Mouse (Mus musculus) spleen, adult 12 weeks (tissue): Measurements from ENCODE around the gene Itga10.
"Not testable (repeated sequence)": the region's sequence is repeated elsewhere in the genome, so short reads cannot be mapped to it uniquely, and the experiment has no call there.

Source experiments
- DNase-seq: peaks from one replicate; pipeline ENCODE4 v3.0.0; 2022; ENCODE audit warnings: low spot score

Gene Itga10

DNA sequence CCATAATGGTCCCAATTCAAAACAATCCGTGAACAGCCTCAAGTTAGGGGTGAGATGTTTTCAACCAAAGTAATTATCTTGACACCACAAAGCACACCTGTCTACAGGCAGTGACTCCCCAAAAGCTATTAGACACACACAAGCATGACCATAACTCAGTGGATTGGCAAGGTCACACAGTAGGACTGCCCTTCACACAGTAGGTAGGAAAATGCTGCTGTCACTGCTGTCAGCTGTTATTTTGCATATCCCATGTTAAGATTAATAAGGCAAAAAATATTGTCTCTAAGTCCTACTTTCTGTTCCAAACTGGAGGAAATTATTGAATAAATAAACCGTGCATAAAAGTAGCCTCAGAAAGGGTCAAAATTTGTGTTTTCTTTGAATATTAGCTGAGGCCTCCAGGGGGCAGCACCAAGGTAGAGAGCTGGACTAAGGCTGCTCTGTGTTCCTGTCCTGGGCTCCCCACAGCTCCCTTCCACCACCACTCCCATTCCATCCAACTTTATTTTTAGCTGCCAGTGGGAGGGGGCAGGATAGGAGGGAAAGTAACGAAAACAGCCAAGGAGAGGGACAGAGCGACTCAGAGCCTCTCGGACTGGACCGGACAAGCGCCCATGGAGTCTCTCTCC is at the start of gene Itga10:
TSS of gene Itga10 (plus strand) at position 567 of the 632 bp plus-strand sequence.
- DNase-seq = no peak

- DNase-seq = no peak
These were observed 49.7 kb upstream of the Itga10 start for GRCm38 (mm10) chr3:96595661-96596060.

DNA sequence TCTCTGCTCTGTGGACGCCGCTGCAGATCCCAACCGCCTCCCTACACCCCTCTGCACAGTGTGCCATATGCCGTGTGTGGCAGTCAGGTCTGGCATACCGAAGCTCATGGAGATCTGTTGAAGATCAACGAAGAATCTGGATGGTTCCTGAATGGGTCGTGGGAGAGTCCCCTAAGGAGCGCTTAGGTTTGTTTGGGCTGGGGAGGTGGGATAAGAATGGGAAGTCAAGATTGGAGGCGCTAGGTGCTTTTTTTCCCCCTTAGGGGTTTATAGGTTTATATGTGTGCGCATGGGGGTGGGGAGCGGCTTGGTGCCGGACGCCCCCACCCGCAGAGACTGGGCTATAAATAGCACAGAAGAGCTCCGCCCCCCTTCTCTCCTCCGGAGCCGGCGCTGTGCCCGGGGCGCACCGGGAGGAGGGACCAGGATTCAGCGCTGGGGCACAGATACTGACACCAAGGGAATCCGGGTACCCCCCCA is 49.1 kb upstream of the Itga10 start, which contains the start of gene Ankrd34a:
TSS of gene Ankrd34a (plus strand) at position 409 of the 480 bp plus-strand sequence.
- no peak for DNase-seq

- no peak for DNase-seq
These were observed 48.5 kb upstream of the Itga10 start for GRCm38 (mm10) chr3:96596855-96597254.

- no peak for DNase-seq
These were observed 47.9 kb upstream of the Itga10 start for GRCm38 (mm10) chr3:96597435-96597891.

GRCm38 (mm10) chr3:96598156-96599068 is 47.0 kb upstream of the Itga10 start:
- DNase-seq = no peak

- no peak for DNase-seq
These were observed 46.4 kb upstream of the Itga10 start for GRCm38 (mm10) chr3:96599069-96599393.

DNA sequence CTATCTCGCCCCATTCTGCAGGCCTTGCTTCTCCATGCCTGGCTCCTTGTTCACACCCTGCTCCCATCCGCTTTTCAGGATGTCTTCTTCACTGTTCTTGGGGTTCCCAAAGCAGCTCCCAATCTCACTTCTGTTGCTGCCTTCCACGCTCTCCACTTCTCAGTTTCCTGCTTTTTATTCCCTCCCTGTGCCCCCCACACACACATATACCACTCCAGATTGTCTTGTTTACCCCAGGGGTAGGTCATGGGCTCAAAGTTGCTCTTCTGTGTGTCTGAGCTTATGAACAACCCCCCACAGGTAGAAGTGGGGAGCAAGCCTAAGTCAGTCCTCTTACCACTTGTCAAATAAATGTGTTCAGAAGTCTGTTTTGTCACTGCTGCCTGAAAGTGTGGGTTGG is 46.0 kb upstream of the Itga10 start:
- DNase-seq = no peak

DNA sequence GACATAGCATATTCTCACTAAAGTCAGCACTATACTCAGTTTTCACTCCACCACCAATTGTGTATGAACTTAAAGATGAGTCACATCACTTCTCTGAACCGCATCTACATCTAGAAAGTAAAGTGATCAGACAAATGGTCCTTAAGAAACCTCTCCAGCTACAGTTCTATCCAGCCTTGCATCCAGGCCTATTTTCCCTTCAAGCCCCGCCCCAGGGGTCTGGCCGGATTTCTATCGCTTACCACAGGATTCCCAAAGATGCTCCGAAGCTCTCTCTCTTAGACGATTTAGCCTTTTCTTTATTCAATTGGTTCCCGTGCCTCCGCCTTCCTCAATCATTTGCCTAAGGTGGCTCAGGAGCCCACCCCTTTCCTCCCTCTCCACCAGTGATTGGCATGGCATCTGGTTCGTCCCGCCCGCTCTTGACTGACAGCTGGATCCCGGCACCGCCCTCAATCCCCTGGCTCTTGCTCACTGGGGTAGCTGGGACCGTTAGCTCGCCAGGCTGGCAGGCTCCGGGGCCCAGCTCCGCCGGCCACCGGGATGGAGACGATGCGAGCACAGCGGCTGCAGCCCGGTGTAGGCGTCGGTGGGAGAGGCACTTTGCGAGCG is 44.6 kb upstream of the Itga10 start, which contains the start of gene Lix1l:
TSS of gene Lix1l (plus strand) at position 511 of the 612 bp plus-strand sequence.
- DNase-seq = peak; percentile 49

DNA sequence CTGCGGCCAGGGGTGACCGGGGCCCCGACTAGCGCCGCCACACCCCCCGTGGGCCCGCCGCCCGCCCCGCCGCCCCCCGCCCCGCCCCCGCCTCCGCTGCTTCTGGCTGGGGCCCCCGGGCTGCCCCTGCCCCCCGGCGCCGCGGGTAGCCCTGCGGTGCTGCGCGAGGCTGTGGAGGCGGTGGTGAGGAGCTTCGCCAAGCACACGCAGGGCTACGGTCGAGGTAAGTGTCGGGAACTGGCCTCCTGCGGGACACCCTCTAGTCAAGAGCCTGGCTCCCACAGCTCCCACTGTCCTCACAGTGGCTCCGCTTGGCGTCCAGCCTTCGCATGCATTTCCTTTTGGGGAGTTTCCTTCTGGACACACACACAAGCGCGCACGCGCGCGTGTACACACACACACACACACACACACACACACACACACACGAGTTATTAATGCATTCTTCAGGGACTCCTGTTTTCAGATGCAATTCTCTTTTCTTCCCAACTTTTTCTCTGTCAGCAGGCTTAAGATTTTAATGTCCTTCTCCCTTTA is 44.1 kb upstream of the Itga10 start:
- no peak for DNase-seq

DNA sequence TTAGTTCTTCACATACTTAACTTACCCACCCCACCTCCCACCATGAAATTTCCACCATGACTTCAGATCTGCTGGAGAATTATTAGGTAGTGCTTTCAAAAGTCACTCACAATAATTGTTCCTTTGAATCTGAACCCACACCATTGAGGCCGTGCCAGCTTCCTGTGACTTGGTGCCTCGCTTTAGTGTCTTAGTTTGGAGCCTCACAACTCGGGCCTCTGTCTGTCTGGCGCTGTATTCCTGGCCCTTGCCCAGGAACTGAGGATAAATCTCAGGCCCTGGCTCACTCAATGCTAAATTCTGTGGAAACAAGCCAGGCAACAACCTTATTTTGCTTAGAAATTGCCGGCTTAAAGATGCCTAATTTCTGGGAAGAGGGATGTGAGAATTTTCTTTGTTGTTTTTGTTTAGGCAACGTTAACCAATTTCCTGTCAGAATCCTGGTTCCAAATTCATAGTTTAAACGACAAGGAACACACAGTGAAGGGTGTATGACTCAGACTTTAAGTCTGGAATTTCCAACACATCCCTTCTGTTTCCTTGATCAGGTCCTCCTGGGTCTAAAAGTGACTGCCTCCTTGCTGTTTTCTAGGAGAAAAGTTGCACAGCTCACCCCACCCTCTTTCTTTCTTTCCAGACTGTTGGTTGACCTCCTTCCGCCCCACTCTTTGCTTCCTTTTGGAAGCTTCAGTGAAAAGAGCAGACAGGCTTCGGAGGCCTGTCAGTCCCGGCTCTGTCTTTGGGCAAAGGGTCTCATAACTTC is 43.3 kb upstream of the Itga10 start:
- no peak for DNase-seq

- DNase-seq = no peak
These were observed 42.7 kb upstream of the Itga10 start for GRCm38 (mm10) chr3:96602704-96603084.

DNA sequence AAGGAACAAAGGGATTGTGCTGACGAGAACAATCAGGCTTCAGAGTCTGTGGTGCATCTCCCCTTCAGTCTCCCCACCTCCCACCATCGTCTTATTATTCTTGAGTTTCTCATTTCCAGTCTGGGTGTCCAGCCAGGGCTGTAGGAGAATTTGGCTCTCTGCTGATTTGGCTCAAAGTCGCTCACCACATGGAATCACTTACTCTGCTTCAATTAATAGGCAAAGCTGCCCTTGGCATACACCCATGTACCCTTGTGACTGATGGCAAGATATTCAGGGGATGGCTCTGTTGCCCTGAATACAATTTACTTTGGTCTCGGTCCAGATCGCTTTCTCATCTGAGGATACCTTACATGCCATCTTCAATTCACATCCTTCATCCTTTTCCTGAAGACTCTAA is 42.1 kb upstream of the Itga10 start:
- DNase-seq = no peak

- not testable (repeated sequence) for DNase-seq
These were observed 39.4 kb upstream of the Itga10 start for GRCm38 (mm10) chr3:96606007-96606406.

GRCm38 (mm10) chr3:96606618-96607017 is 38.8 kb upstream of the Itga10 start:
- DNase-seq = no peak

DNA sequence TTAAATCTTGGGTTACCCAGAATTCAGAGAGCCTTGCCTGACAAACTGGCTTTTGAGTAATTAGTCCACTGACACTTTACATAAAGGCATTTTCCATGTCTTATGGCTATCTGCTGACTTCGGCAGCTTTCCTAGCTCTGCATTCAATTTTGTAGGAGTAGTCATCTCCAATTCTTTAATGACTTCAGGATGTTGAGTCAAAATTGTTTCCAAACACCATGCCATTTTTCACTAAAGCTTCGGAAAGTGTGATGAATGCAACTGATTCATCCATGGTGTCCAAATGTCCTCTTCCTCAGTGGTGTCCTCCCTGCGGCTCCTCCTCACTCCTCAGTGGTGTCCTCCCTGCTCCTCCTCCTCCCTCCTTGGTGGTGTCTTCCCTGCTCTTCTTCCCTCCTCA is 27.4 kb upstream of the Itga10 start:
- DNase-seq = no peak

GRCm38 (mm10) chr3:96623201-96623600 is 22.2 kb upstream of the Itga10 start:
- no peak for DNase-seq

- peak; percentile 88 for DNase-seq
These were observed 15.4 kb upstream of the Itga10 start, which contains the start of gene Rbm8a for GRCm38 (mm10) chr3:96629729-96630600. Gene Rbm8a (plus strand): TSS chr3:96629933.

DNA sequence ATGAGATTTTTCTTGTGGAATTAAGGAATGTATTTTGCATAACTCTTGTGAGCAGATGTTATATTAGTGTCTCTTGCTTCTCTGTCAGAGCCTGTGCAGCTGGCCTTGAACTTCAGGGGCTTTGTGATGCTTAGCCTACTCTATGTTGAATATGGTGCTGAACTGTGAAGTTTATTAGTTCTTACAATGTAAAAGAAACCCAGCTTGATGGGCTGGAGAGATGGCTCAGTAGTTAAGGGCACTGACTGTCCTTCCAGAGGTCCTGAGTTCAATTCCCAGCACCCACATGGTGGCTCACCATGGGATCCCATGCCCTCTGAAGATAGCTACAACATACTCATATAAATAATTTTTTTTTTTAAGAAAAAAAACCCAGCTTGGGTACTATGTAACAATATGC is 13.3 kb upstream of the Itga10 start:
- no peak for DNase-seq

- DNase-seq = no peak
These were observed 11.4 kb upstream of the Itga10 start for GRCm38 (mm10) chr3:96634015-96634414.
